Mouse (Mus musculus) testis, postnatal 10 days (tissue): Measurements from ENCODE around the gene Ern1.

Experiments
- DNase-seq: peaks from one replicate; pipeline ENCODE4 v3.0.0; 2021; ENCODE audit warnings: low spot score

Gene Ern1

GRCm38 (mm10) chr11:106487733-106488115 lies at the start of gene Ern1:
Gene Ern1, minus strand, starts transcription at chr11:106487852.
- DNase-seq = peak; percentile 98

GRCm38 (mm10) chr11:106536253-106536912 lies 48.7 kb upstream of the Ern1 start:
- no peak for DNase-seq

- no peak for DNase-seq
Measured at GRCm38 (mm10) chr11:106535660-106536252, 48.1 kb upstream of the Ern1 start.

- DNase-seq = no peak
Measured at GRCm38 (mm10) chr11:106532248-106532790, 44.7 kb upstream of the Ern1 start.

GRCm38 (mm10) chr11:106529786-106530185 lies 42.1 kb upstream of the Ern1 start:
- no peak for DNase-seq

GRCm38 (mm10) chr11:106529113-106529512 lies 41.5 kb upstream of the Ern1 start:
- no peak for DNase-seq

GRCm38 (mm10) chr11:106527926-106528325 lies 40.3 kb upstream of the Ern1 start:
- no peak for DNase-seq

- no peak for DNase-seq
Measured at GRCm38 (mm10) chr11:106527147-106527821, 39.6 kb upstream of the Ern1 start.

- no peak for DNase-seq
Measured at GRCm38 (mm10) chr11:106522538-106522937, 34.9 kb upstream of the Ern1 start.

GRCm38 (mm10) chr11:106521612-106522011 lies 34.0 kb upstream of the Ern1 start:
- no peak for DNase-seq

- no peak for DNase-seq
Measured at GRCm38 (mm10) chr11:106520404-106520803, 32.8 kb upstream of the Ern1 start.

GRCm38 (mm10) chr11:106519519-106519918 lies 31.9 kb upstream of the Ern1 start:
- DNase-seq = no peak

GRCm38 (mm10) chr11:106518391-106518790 lies 30.7 kb upstream of the Ern1 start:
- DNase-seq = no peak

GRCm38 (mm10) chr11:106515079-106515745 lies 27.6 kb upstream of the Ern1 start:
- DNase-seq = no peak

- no peak for DNase-seq
Measured at GRCm38 (mm10) chr11:106514446-106514845, 26.8 kb upstream of the Ern1 start.

- peak; percentile 79 for DNase-seq
Measured at GRCm38 (mm10) chr11:106513166-106513565, 25.5 kb upstream of the Ern1 start.

- no peak for DNase-seq
Measured at GRCm38 (mm10) chr11:106512006-106512390, 24.3 kb upstream of the Ern1 start.

- DNase-seq = no peak
Measured at GRCm38 (mm10) chr11:106511236-106512005, 23.8 kb upstream of the Ern1 start.

- no peak for DNase-seq
Measured at GRCm38 (mm10) chr11:106507638-106508037, 20.0 kb upstream of the Ern1 start.

GRCm38 (mm10) chr11:106506211-106506610 lies 18.6 kb upstream of the Ern1 start:
- DNase-seq = no peak

GRCm38 (mm10) chr11:106504129-106504528 lies 16.5 kb upstream of the Ern1 start:
- DNase-seq = no peak

GRCm38 (mm10) chr11:106503425-106503717 lies 15.7 kb upstream of the Ern1 start:
- DNase-seq = no peak
